8 mouse cellular contexts compared by ENCODE assay signal in genomic region chr4:141477681-141478102, GRCm38 (mm10). TPM values are rescaled to one million over a fixed set of nuclear protein-coding genes. Genes with fewer than 3 reads are reported as not detected.
DNase-seq lines count a peak whose midpoint lies in the region; ATAC-seq lines count a peak whose summit lies in the region.

No protein-coding gene starts in this region.

- no peaks in the 10 kb centered on the region for H3K4me1 ChIP-seq in heart, embryonic 12.5 days (replicated peaks)
- no peaks in the 10 kb centered on the region for H3K4me1 ChIP-seq in embryonic facial prominence, embryonic 14.5 days (ENCODE audit: control insufficient read depth, insufficient read depth, low read length)

- H3K27me3 ChIP-seq in heart, embryonic 12.5 days (replicated peaks): no peaks in the 10 kb centered on the region
- no peaks in the 10 kb centered on the region for H3K27me3 ChIP-seq in embryonic facial prominence, embryonic 14.5 days (replicated peaks; ENCODE audit: control insufficient read depth, insufficient read depth, low read length)

- peaks cover 97% of the 10 kb centered on the region for H3K36me3 ChIP-seq in heart, embryonic 12.5 days
- peaks cover 96% of the 10 kb centered on the region for H3K36me3 ChIP-seq in embryonic facial prominence, embryonic 14.5 days (ENCODE audit: control insufficient read depth, insufficient read depth, low read length)

- intact Hi-C loops in heart, postnatal 14 days (cut with DNase I): no loop called here
- intact Hi-C loops in left cerebral cortex, postnatal 36 days (cut with DNase I): no loop called here

- DNase-seq in heart, adult 11 months: peak; percentile 98
- peak; percentile 51 for DNase-seq in Muller cell, postnatal 12 days (ENCODE audit: inconsistent ontology term)
- DNase-seq in embryonic facial prominence, embryonic 14.5 days (ENCODE audit: low spot score): peak; percentile 83
- peak; percentile 47 to 51 for DNase-seq in heart, postnatal 14 days
- peak; percentile 80 for DNase-seq in left cerebral cortex, postnatal 36 days (ENCODE audit: low spot score in 2 of 2)
- DNase-seq in right cerebral cortex, postnatal 25 days: peak; percentile 75
- no peak for DNase-seq in embryo, embryonic 11 days

- ATAC-seq in heart, embryonic 12.5 days (ENCODE audit: insufficient number of reproducible peaks, low FRiP score): no peak
- ATAC-seq in embryonic facial prominence, embryonic 14.5 days (ENCODE audit: low read depth): peak; percentile 73; the same call in 1 of the 2 replicates

- H3K27ac ChIP-seq in heart, embryonic 12.5 days (ENCODE audit: poor library complexity, severe bottlenecking): no peak overlapping the region
- H3K27ac ChIP-seq in embryonic facial prominence, embryonic 14.5 days (replicated peaks; ENCODE audit: low read depth, low read length): peak overlapping the region; percentile 76

- H3K9ac ChIP-seq in heart, embryonic 12.5 days: no peak overlapping the region
- H3K9ac ChIP-seq in embryonic facial prominence, embryonic 14.5 days (ENCODE audit: low read depth, low read length): no peak overlapping the region

- peaks cover 5% of the 10 kb centered on the region; the same call in 1 of the 2 replicates for H3K9me3 ChIP-seq in heart, embryonic 12.5 days (replicated peaks)
- H3K9me3 ChIP-seq in embryonic facial prominence, embryonic 14.5 days (ENCODE audit: control insufficient read depth, low read length): no peaks in the 10 kb centered on the region

- no peak overlapping the region for H3K4me3 ChIP-seq in heart, embryonic 12.5 days
- H3K4me3 ChIP-seq in embryonic facial prominence, embryonic 14.5 days (ENCODE audit: low read depth, low read length): no peak overlapping the region

- WGBS in heart, embryonic 12.5 days: 89% methylated on average over 16 of the region's 16 CpGs
- WGBS in embryonic facial prominence, embryonic 14.5 days: 72% methylated on average over 16 of the region's 16 CpGs

- no peak overlapping the region for H3K4me2 ChIP-seq in heart, embryonic 12.5 days
- no peak overlapping the region for H3K4me2 ChIP-seq in embryonic facial prominence, embryonic 14.5 days (ENCODE audit: low read depth, low read length)

RNA-seq across cellular contexts. Expression of gene Zbtb17, which starts 33.2 kb away (rescaled TPM):
- polyA plus RNA-seq in heart, embryonic 12.5 days (2016; fragmentation: Nextera tagmentation; extraction: Ambion mirVana): 24.9 and 25.3 TPM in 2 replicates
- polyA plus RNA-seq in embryonic facial prominence, embryonic 14.5 days (2014; fragmentation: Nextera tagmentation; extraction: Ambion mirVana): 22.0 and 28.7 TPM in 2 replicates
- 10 to 100 TPM; 20.8 to 21.2 TPM for total RNA-seq in heart, postnatal 14 days (2021)
- 10 to 100 TPM; 41.1 to 42.4 TPM for total RNA-seq in left cerebral cortex, postnatal 36 days (2021)

RNA-seq across cellular contexts. Expression of gene Srarp, which starts 41.8 kb away (rescaled TPM):
- polyA plus RNA-seq in heart, embryonic 12.5 days (2016; fragmentation: Nextera tagmentation; extraction: Ambion mirVana): not detected in 2 replicates
- not detected in 2 replicates for polyA plus RNA-seq in embryonic facial prominence, embryonic 14.5 days (2014; fragmentation: Nextera tagmentation; extraction: Ambion mirVana)
- under 1 TPM; 0.34 to 0.43 TPM for total RNA-seq in heart, postnatal 14 days (2021)
- total RNA-seq in left cerebral cortex, postnatal 36 days (2021): 1 to 10 TPM; 4.2 to 5.2 TPM

RNA-seq across cellular contexts. Expression of gene Hspb7, which starts 57.1 kb away (rescaled TPM):
- polyA plus RNA-seq in heart, embryonic 12.5 days (2016; fragmentation: Nextera tagmentation; extraction: Ambion mirVana): 186 and 208 TPM in 2 replicates
- polyA plus RNA-seq in embryonic facial prominence, embryonic 14.5 days (2014; fragmentation: Nextera tagmentation; extraction: Ambion mirVana): 3.4 and 8.8 TPM in 2 replicates
- total RNA-seq in heart, postnatal 14 days (2021): 100 to 1,000 TPM; 760 to 902 TPM
- total RNA-seq in left cerebral cortex, postnatal 36 days (2021): under 1 TPM; 0.18 to 0.47 TPM

Comparison
In these comparisons a context has a peak if more than half of its experiments do, and no peak if none do; other contexts are left out.
1. RNA of gene Hspb7, which starts 57.1 kb away (total RNA-seq): 760 to 902 TPM in heart, postnatal 14 days; 0.18 to 0.47 TPM in left cerebral cortex, postnatal 36 days; every median in the first group is over 100 times any median in the second.